ENCODE assay signal across 26 mouse cellular contexts in the genomic region with DNA sequence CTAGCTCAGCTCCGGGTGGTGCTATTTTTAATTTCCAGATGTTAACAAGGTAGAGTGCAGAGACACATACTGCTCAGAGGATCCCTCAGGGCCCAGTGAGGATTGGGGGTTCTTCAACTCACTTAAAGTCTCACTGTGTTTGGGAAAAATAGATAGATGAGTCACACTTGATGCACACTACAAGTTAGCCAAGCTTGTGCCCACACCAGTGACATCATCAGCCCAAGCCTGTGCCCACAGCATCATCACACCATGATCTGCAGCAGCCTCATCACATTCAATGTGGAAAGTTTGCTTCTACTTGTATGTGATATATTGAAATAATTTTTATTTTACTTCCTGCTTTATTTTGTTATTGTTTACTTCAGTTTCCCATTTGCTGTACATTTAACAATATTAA.
DNase-seq lines count a peak whose midpoint lies in the region; ATAC-seq and TF ChIP-seq lines count a peak whose summit lies in the region.
"Had no signal": no experiment of that assay in that cellular context is flagged by ENCODE, and none has a peak within 500 bp of the region (broad histone marks: within the 10 kb centered on the region; RNA-seq: fewer than 3 reads in every experiment).

No protein-coding gene starts in this region.

- TF ChIP-seq POLR2A in bone marrow macrophage, adult 2 months (IDR thresholded peaks at IDR 0.05; ENCODE audit: borderline replicate concordance, low read depth, low read length): no peak

- peak overlapping the region; percentile 31 for H3K27ac ChIP-seq in bone marrow macrophage, adult 2 months (ENCODE audit: insufficient read depth, low read depth, low read length)
- H3K27ac ChIP-seq: embryonic facial prominence, embryonic 12.5 days; embryonic facial prominence, embryonic 15.5 days; heart, adult 2 months; heart, embryonic 10.5 days; hindbrain, embryonic 12.5 days; hindbrain, embryonic 15.5 days had no signal

- no peak overlapping the region for H3K4me3 ChIP-seq in bone marrow macrophage, adult 2 months (ENCODE audit: insufficient read depth, low read length)
- H3K4me3 ChIP-seq: embryonic facial prominence, embryonic 12.5 days; embryonic facial prominence, embryonic 15.5 days; heart, adult 2 months; heart, embryonic 10.5 days; heart, embryonic 13.5 days; hindbrain, embryonic 12.5 days; hindbrain, embryonic 15.5 days had no signal

- ATAC-seq in frontal cortex, adult (ENCODE audit: low TSS enrichment): peak; percentile 65; the same call in 1 of the 2 replicates
- ATAC-seq: activated CD4-positive, CD25-positive, alpha-beta regulatory T cell, adult 4 months; forebrain, embryonic 16.5 days had no signal

- no peak for DNase-seq in frontal cortex, postnatal 10 days (ENCODE audit: low spot score in 2 of 2)
- DNase-seq in right cerebral cortex, adult 18-20 months: peak; percentile 24
- DNase-seq in right cerebral cortex, postnatal 10 days (ENCODE audit: low spot score in 2 of 2): no peak
- peak; percentile 29 for DNase-seq in 416B (ENCODE audit: low read depth)
- no peak for DNase-seq in urinary bladder, adult 18-20 months (ENCODE audit: low spot score in 2 of 2)
- no peak for DNase-seq in natural killer cell, adult 2 months (ENCODE audit: low spot score in 2 of 2)
- DNase-seq: adrenal gland, adult 8-10 months; adrenal gland, postnatal 25 days; B cell, adult 2 months; cerebellum, adult 11 months; cerebellum, adult 2 months; cerebellum, adult 9-11 months; cerebellum, postnatal 25 days; gastrocnemius, postnatal 25 days; heart, adult 2 months; heart, postnatal 14 days had no signal

- TF ChIP-seq CTCF in bone marrow macrophage, adult 2 months (IDR thresholded peaks at IDR 0.05; ENCODE audit: low read depth, low read length): no peak

- H3K4me1 ChIP-seq in bone marrow macrophage, adult 2 months (ENCODE audit: control insufficient read depth, insufficient read depth, low read length): peaks cover 25% of the 10 kb centered on the region
- H3K4me1 ChIP-seq: embryonic facial prominence, embryonic 12.5 days; embryonic facial prominence, embryonic 15.5 days; hindbrain, embryonic 12.5 days; hindbrain, embryonic 15.5 days had no signal

Comparison
In these comparisons a context has a peak if more than half of its experiments do, and no peak if none do; other contexts are left out.
1. DNase-seq: peak in right cerebral cortex, adult 18-20 months (single experiment) and 416B (single experiment); none in frontal cortex, postnatal 10 days (0 of 2), right cerebral cortex, postnatal 10 days (0 of 2), urinary bladder, adult 18-20 months (0 of 2) and natural killer cell, adult 2 months (0 of 2).